Comparison of ENCODE assay signal across 18 mouse cellular contexts in genomic region chr1:191472551-191472950, GRCm38 (mm10).
"Had no signal": no experiment of that assay in that cellular context is flagged by ENCODE, and none has a peak within 500 bp of the region (broad histone marks: within the 10 kb centered on the region; RNA-seq: fewer than 3 reads in every experiment).

No protein-coding gene starts in this region.

- DNase-seq: kidney, adult 9 months; kidney, postnatal 14 days; kidney, postnatal 4 days; left cerebral cortex, postnatal 4 days; liver, embryonic 13.5 days; lung, adult 2 months; lung, postnatal 14 days; lung, postnatal 4 days; thymus, adult 2 months; thymus, postnatal 14 days; thymus, postnatal 4 days had no signal

- H3K36me3 ChIP-seq: limb, embryonic 12.5 days; limb, embryonic 15.5 days; liver, embryonic 13.5 days; midbrain, embryonic 12.5 days; midbrain, embryonic 15.5 days; neural tube, embryonic 13.5 days had no signal

- H3K9ac ChIP-seq: limb, embryonic 12.5 days; limb, embryonic 15.5 days; liver, embryonic 13.5 days; midbrain, embryonic 12.5 days; midbrain, embryonic 15.5 days; neural tube, embryonic 13.5 days had no signal

- H3K27me3 ChIP-seq: limb, embryonic 12.5 days; limb, embryonic 15.5 days; liver, embryonic 13.5 days; midbrain, embryonic 12.5 days; midbrain, embryonic 15.5 days; neural tube, embryonic 13.5 days had no signal

- H3K4me2 ChIP-seq: limb, embryonic 12.5 days; limb, embryonic 15.5 days; liver, embryonic 13.5 days; midbrain, embryonic 12.5 days; midbrain, embryonic 15.5 days; neural tube, embryonic 13.5 days had no signal

- ATAC-seq: midbrain, embryonic 15.5 days had no signal

- H3K4me1 ChIP-seq: limb, embryonic 12.5 days had no signal

- H3K9me3 ChIP-seq: limb, embryonic 12.5 days; limb, embryonic 15.5 days; liver, embryonic 13.5 days; midbrain, embryonic 12.5 days; midbrain, embryonic 15.5 days; neural tube, embryonic 13.5 days had no signal

- H3K27ac ChIP-seq: limb, embryonic 12.5 days; limb, embryonic 15.5 days; midbrain, embryonic 12.5 days; midbrain, embryonic 15.5 days; neural tube, embryonic 13.5 days; stomach, postnatal 0 days had no signal

- H3K4me3 ChIP-seq: limb, embryonic 12.5 days; limb, embryonic 15.5 days; liver, embryonic 13.5 days; midbrain, embryonic 12.5 days; midbrain, embryonic 15.5 days; myocyte; neural tube, embryonic 13.5 days had no signal
